Mouse (Mus musculus) forebrain, embryonic 15.5 days (tissue): ENCODE data around the gene Tmem163. TPM values are rescaled to one million over a fixed set of nuclear protein-coding genes. Genes with fewer than 3 reads are reported as not detected.

Experiments
- ATAC-seq: fragments of 200-750 bp; cut with Nextera tagmentation; replicated peaks from 2 replicates; pipeline ENCODE4 v1.8.0; 2017; ENCODE audit warnings: mild to moderate bottlenecking, moderate TSS enrichment, moderate library complexity
- H3K27ac ChIP-seq: fragments of 300-500 bp; sonication (generic); replicated peaks from 2 replicates; pipeline ENCODE4 v1.5.1; 2015; ENCODE audit warnings: mild to moderate bottlenecking, inconsistent platforms
- H3K27me3 ChIP-seq: fragments of 300-500 bp; sonication (generic); 2 replicates; pipeline ENCODE4 v1.6.1; 2015; ENCODE audit warnings: inconsistent platforms
- H3K36me3 ChIP-seq: fragments of 300-500 bp; sonication (generic); 2 replicates; pipeline ENCODE4 v1.6.1; 2015; ENCODE audit warnings: mild to moderate bottlenecking, inconsistent platforms
- H3K4me1 ChIP-seq: fragments of 300-500 bp; sonication (generic); 2 replicates; pipeline ENCODE4 v1.6.1; 2015; ENCODE audit warnings: inconsistent platforms
- H3K4me2 ChIP-seq: fragments of 300-500 bp; sonication (generic); replicated peaks from 2 replicates; pipeline ENCODE4 v1.6.1; 2015; ENCODE audit warnings: mild to moderate bottlenecking, inconsistent platforms
- H3K4me3 ChIP-seq: fragments of 300-500 bp; sonication (generic); 2 replicates; pipeline ENCODE4 v1.5.1; 2015; ENCODE audit warnings: mild to moderate bottlenecking, inconsistent platforms
- H3K9ac ChIP-seq: fragments of 300-500 bp; sonication (generic); replicated peaks from 2 replicates; pipeline ENCODE4 v1.6.1; 2015; ENCODE audit warnings: mild to moderate bottlenecking, inconsistent platforms
- H3K9me3 ChIP-seq: fragments of 300-500 bp; sonication (generic); 2 replicates; pipeline ENCODE4 v1.6.1; 2016; ENCODE audit warnings: inconsistent platforms
- WGBS: fragments of 180-500 bp; shearing (Covaris S2); methylation state at CpG from one replicate; pipeline ENCODE4 v1.1.7; 2015; ENCODE audit warnings: mixed read lengths; 5-methylcytosine and 5-hydroxymethylcytosine counted together
- polyA plus RNA-seq: library from polyadenylated mRNA; unstranded; fragments of >200 nt; fragmentation: Nextera tagmentation; extraction: Ambion mirVana; gene quantifications from 2 replicates; pipeline ENCODE4 v1.2.1, GENCODE M21; 2015

Gene Tmem163
- polyA plus RNA-seq, 1 experiment from 2014 or later = 18.8 TPM

- no peaks in the 10 kb centered on the region for H3K27me3 ChIP-seq
- ATAC-seq = no peak
- WGBS = 79% methylated on average over 2 of the region's 2 CpGs
Measured at GRCm38 (mm10) chr1:127637917-127638316, 41.4 kb downstream of the Tmem163 start.

GRCm38 (mm10) chr1:127627151-127627550 is 52.2 kb downstream of the Tmem163 start:
- H3K4me2 ChIP-seq = no peak overlapping the region

More at GRCm38 (mm10) chr1:127637917-127638316, 41.4 kb downstream of the Tmem163 start:
- no peaks in the 10 kb centered on the region for H3K4me1 ChIP-seq
- no peak overlapping the region for H3K27ac ChIP-seq
- no peaks in the 10 kb centered on the region for H3K9me3 ChIP-seq
- H3K9ac ChIP-seq = no peak overlapping the region
- H3K4me3 ChIP-seq = no peak overlapping the region
- H3K4me2 ChIP-seq = no peak overlapping the region
- no peaks in the 10 kb centered on the region for H3K36me3 ChIP-seq

GRCm38 (mm10) chr1:127625577-127626362 is 53.6 kb downstream of the Tmem163 start:
- Histone ChIP-seq H3K9me3 (no peaks in the 10 kb centered on the region), H3K4me2 (no peak overlapping the region), H3K27me3 (no peaks in the 10 kb centered on the region), H3K9ac (no peak overlapping the region), H3K27ac (no peak overlapping the region), H3K36me3 (no peaks in the 10 kb centered on the region), H3K4me3 (no peak overlapping the region), H3K4me1 (no peaks in the 10 kb centered on the region)
- WGBS = 71% methylated on average over 5 of the region's 5 CpGs
- ATAC-seq = no peak

More at GRCm38 (mm10) chr1:127627151-127627550, 52.2 kb downstream of the Tmem163 start:
- H3K9ac ChIP-seq = no peak overlapping the region
- no peaks in the 10 kb centered on the region for H3K27me3 ChIP-seq
- WGBS = 52% methylated on average over 7 of the region's 7 CpGs
- H3K4me1 ChIP-seq = no peaks in the 10 kb centered on the region
- H3K4me3 ChIP-seq = no peak overlapping the region
- ATAC-seq = no peak
- no peaks in the 10 kb centered on the region for H3K9me3 ChIP-seq
- no peak overlapping the region for H3K27ac ChIP-seq
- no peaks in the 10 kb centered on the region for H3K36me3 ChIP-seq

- Histone ChIP-seq H3K4me2 (no peak overlapping the region), H3K36me3 (no peaks in the 10 kb centered on the region), H3K4me1 (no peaks in the 10 kb centered on the region), H3K9me3 (no peaks in the 10 kb centered on the region), H3K27ac (no peak overlapping the region), H3K4me3 (no peak overlapping the region), H3K27me3 (no peaks in the 10 kb centered on the region), H3K9ac (no peak overlapping the region)
- ATAC-seq = no peak
- 78% methylated on average over 5 of the region's 5 CpGs for WGBS
Measured at GRCm38 (mm10) chr1:127622349-127622748, 57.0 kb downstream of the Tmem163 start.

- Histone ChIP-seq H3K9me3 (no peaks in the 10 kb centered on the region), H3K4me2 (no peak overlapping the region), H3K9ac (no peak overlapping the region), H3K36me3 (no peaks in the 10 kb centered on the region), H3K4me3 (no peak overlapping the region), H3K4me1 (no peaks in the 10 kb centered on the region), H3K27ac (no peak overlapping the region), H3K27me3 (no peaks in the 10 kb centered on the region)
- 70% methylated on average over 6 of the region's 6 CpGs for WGBS
- no peak for ATAC-seq
Measured at GRCm38 (mm10) chr1:127619036-127619435, 60.3 kb downstream of the Tmem163 start.

- Histone ChIP-seq H3K9me3 (no peaks in the 10 kb centered on the region), H3K4me3 (no peak overlapping the region), H3K4me2 (no peak overlapping the region), H3K27me3 (no peaks in the 10 kb centered on the region), H3K9ac (no peak overlapping the region), H3K27ac (no peak overlapping the region), H3K36me3 (no peaks in the 10 kb centered on the region), H3K4me1 (no peaks in the 10 kb centered on the region)
- 88% methylated on average over 3 of the region's 3 CpGs for WGBS
- no peak for ATAC-seq
Measured at GRCm38 (mm10) chr1:127610378-127610777, 69.0 kb downstream of the Tmem163 start.

GRCm38 (mm10) chr1:127609814-127610213 is 69.5 kb downstream of the Tmem163 start:
- H3K4me2 ChIP-seq = no peak overlapping the region
- H3K27ac ChIP-seq = no peak overlapping the region
- H3K9ac ChIP-seq = no peak overlapping the region
- H3K4me3 ChIP-seq = no peak overlapping the region
- H3K27me3 ChIP-seq = no peaks in the 10 kb centered on the region
- H3K36me3 ChIP-seq = no peaks in the 10 kb centered on the region
- ATAC-seq = no peak
- no peaks in the 10 kb centered on the region for H3K4me1 ChIP-seq
- no peaks in the 10 kb centered on the region for H3K9me3 ChIP-seq
- WGBS = 85% methylated on average over 2 of the region's 2 CpGs

GRCm38 (mm10) chr1:127608326-127608725 is 71.0 kb downstream of the Tmem163 start:
- ATAC-seq = no peak
- 95% methylated on average over 3 of the region's 3 CpGs for WGBS
- peaks cover 12% of the 10 kb centered on the region for H3K4me1 ChIP-seq
- no peak overlapping the region for H3K27ac ChIP-seq
- no peak overlapping the region for H3K4me2 ChIP-seq
- H3K36me3 ChIP-seq = no peaks in the 10 kb centered on the region
- H3K9me3 ChIP-seq = no peaks in the 10 kb centered on the region
- H3K27me3 ChIP-seq = no peaks in the 10 kb centered on the region
- H3K4me3 ChIP-seq = no peak overlapping the region
- no peak overlapping the region for H3K9ac ChIP-seq

- WGBS = 38% methylated on average over 9 of the region's 9 CpGs
- peaks cover 12% of the 10 kb centered on the region for H3K4me1 ChIP-seq
- H3K9me3 ChIP-seq = no peaks in the 10 kb centered on the region
- peak; percentile 71 for ATAC-seq
- H3K36me3 ChIP-seq = no peaks in the 10 kb centered on the region
- no peak overlapping the region for H3K4me3 ChIP-seq
- H3K4me2 ChIP-seq = no peak overlapping the region
- H3K27ac ChIP-seq = peak overlapping the region; percentile 13; the same call in 1 of the 2 replicates
- no peaks in the 10 kb centered on the region for H3K27me3 ChIP-seq
- H3K9ac ChIP-seq = no peak overlapping the region
Measured at GRCm38 (mm10) chr1:127603697-127604631, 75.4 kb downstream of the Tmem163 start.

- ATAC-seq = no peak
- Histone ChIP-seq H3K4me3 (no peak overlapping the region), H3K4me1 (no peaks in the 10 kb centered on the region), H3K4me2 (no peak overlapping the region), H3K36me3 (no peaks in the 10 kb centered on the region), H3K9me3 (no peaks in the 10 kb centered on the region), H3K27me3 (no peaks in the 10 kb centered on the region), H3K9ac (no peak overlapping the region), H3K27ac (no peak overlapping the region)
- WGBS = 80% methylated on average over 4 of the region's 4 CpGs
Measured at GRCm38 (mm10) chr1:127596143-127596542, 83.2 kb downstream of the Tmem163 start.

GRCm38 (mm10) chr1:127595735-127596134 is 83.6 kb downstream of the Tmem163 start:
- Histone ChIP-seq H3K4me2 (no peak overlapping the region), H3K9ac (no peak overlapping the region), H3K36me3 (no peaks in the 10 kb centered on the region), H3K4me1 (no peaks in the 10 kb centered on the region), H3K27ac (no peak overlapping the region), H3K4me3 (no peak overlapping the region), H3K27me3 (no peaks in the 10 kb centered on the region), H3K9me3 (no peaks in the 10 kb centered on the region)
- no peak for ATAC-seq
- 63% methylated on average over 1 of the region's 1 CpGs for WGBS

GRCm38 (mm10) chr1:127589542-127589941 is 89.8 kb downstream of the Tmem163 start:
- H3K4me2 ChIP-seq = no peak overlapping the region
- no peak overlapping the region for H3K27ac ChIP-seq
- no peak; the same call in 1 of the 2 replicates for ATAC-seq
- no peaks in the 10 kb centered on the region for H3K9me3 ChIP-seq
- H3K36me3 ChIP-seq = no peaks in the 10 kb centered on the region
- H3K27me3 ChIP-seq = no peaks in the 10 kb centered on the region
- H3K4me3 ChIP-seq = no peak overlapping the region
- WGBS = 66% methylated on average over 3 of the region's 3 CpGs
- no peak overlapping the region for H3K9ac ChIP-seq
- H3K4me1 ChIP-seq = no peaks in the 10 kb centered on the region
